Mouse (Mus musculus) ES-E14 (cell line): Measurements from ENCODE around the gene Pth1r.

Experiments
- CHD2 ChIP-seq: IDR thresholded peaks from 2 replicates; pipeline ENCODE4 v1.6.1; 2014; ENCODE audit warnings: mild to moderate bottlenecking, low read depth, low read length, inconsistent platforms
- MAFK ChIP-seq: IDR thresholded peaks from 2 replicates; pipeline ENCODE4 v1.6.1; 2014; ENCODE audit warnings: mild to moderate bottlenecking, low read depth, low read length, inconsistent platforms; ENCODE audit not compliant: insufficient read depth
- ZC3H11A ChIP-seq: IDR thresholded peaks from 2 replicates; pipeline ENCODE4 v1.6.1; 2012; ENCODE audit warnings: low read depth, mild to moderate bottlenecking, inconsistent platforms, low read length, borderline replicate concordance

DNA sequence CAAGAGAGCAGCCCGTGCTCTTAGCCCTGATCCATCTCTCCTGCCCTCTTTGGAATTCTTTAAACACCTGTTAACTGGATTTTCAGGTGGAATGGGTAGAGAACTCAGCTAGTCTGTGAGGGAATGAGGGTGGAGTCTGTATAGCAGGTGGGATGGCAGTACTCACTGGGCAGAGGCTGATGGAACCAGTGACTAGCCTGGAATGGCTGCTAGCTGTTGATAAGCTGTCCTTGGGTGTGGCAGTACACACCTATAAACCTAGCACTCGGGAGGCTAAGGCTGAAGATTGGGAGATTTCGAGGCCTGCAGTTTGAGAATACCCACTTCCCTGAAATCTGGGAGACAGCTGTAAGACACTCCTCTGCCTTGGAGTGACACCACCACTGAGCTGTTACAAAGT lies 47.4 kb downstream of the Pth1r start:
- no peak for TF ChIP-seq ZC3H11A
- no peak for TF ChIP-seq MAFK
- no peak for TF ChIP-seq CHD2
